In genomic region chr13:46420095-46420494, GRCm38 (mm10) we compare ENCODE assay signal across 10 mouse cellular contexts. TPM values are rescaled to one million over a fixed set of nuclear protein-coding genes. Genes with fewer than 3 reads are reported as not detected.
DNase-seq lines count a peak whose midpoint lies in the region; ATAC-seq and TF ChIP-seq lines count a peak whose summit lies in the region.
"Had no signal": no experiment of that assay in that cellular context is flagged by ENCODE, and none has a peak within 500 bp of the region (broad histone marks: within the 10 kb centered on the region; RNA-seq: fewer than 3 reads in every experiment).

No protein-coding gene starts in this region.

- TF ChIP-seq EP300 in lung, postnatal 0 days (IDR thresholded peaks at IDR 0.05) = no peak

- 21% methylated on average over 3 of the region's 3 CpGs for WGBS in lung, postnatal 0 days
- WGBS in forebrain, embryonic 15.5 days = 0% methylated on average over 3 of the region's 3 CpGs
- WGBS in intestine, postnatal 0 days = 26% methylated on average over 3 of the region's 3 CpGs
- 17% methylated on average over 3 of the region's 3 CpGs for WGBS in stomach, embryonic 14.5 days
- 25% methylated on average over 3 of the region's 3 CpGs for WGBS in liver, embryonic 12.5 days (ENCODE audit: insufficient replicate concordance)

- no peaks in the 10 kb centered on the region for H3K27me3 ChIP-seq in lung, postnatal 0 days (replicated peaks; ENCODE audit: insufficient read depth, low read length)
- no peaks in the 10 kb centered on the region for H3K27me3 ChIP-seq in forebrain, embryonic 15.5 days
- peaks cover 28% of the 10 kb centered on the region for H3K27me3 ChIP-seq in intestine, postnatal 0 days (replicated peaks; ENCODE audit: control insufficient read depth, insufficient read depth, low read length)
- no peaks in the 10 kb centered on the region for H3K27me3 ChIP-seq in stomach, embryonic 14.5 days (ENCODE audit: control insufficient read depth, insufficient read depth, low read length)
- peaks cover 42% of the 10 kb centered on the region for H3K27me3 ChIP-seq in liver, embryonic 12.5 days (replicated peaks)

- H3K4me1 ChIP-seq in lung, postnatal 0 days (ENCODE audit: insufficient read depth, low read depth, low read length) = no peaks in the 10 kb centered on the region
- peaks cover 11% of the 10 kb centered on the region; the same call in 1 of the 2 replicates for H3K4me1 ChIP-seq in forebrain, embryonic 15.5 days
- H3K4me1 ChIP-seq in intestine, postnatal 0 days (replicated peaks; ENCODE audit: control insufficient read depth, insufficient read depth, low read length) = no peaks in the 10 kb centered on the region
- no peaks in the 10 kb centered on the region for H3K4me1 ChIP-seq in stomach, embryonic 14.5 days (ENCODE audit: control insufficient read depth, insufficient read depth, low read length)
- no peaks in the 10 kb centered on the region for H3K4me1 ChIP-seq in liver, embryonic 12.5 days

- no peaks in the 10 kb centered on the region for H3K36me3 ChIP-seq in lung, postnatal 0 days (ENCODE audit: insufficient read depth, low read length)
- H3K36me3 ChIP-seq in forebrain, embryonic 15.5 days = no peaks in the 10 kb centered on the region
- no peaks in the 10 kb centered on the region for H3K36me3 ChIP-seq in intestine, postnatal 0 days (ENCODE audit: control insufficient read depth, insufficient read depth)
- H3K36me3 ChIP-seq in stomach, embryonic 14.5 days (ENCODE audit: control insufficient read depth, insufficient read depth, low read length) = no peaks in the 10 kb centered on the region
- no peaks in the 10 kb centered on the region for H3K36me3 ChIP-seq in liver, embryonic 12.5 days

- no peak for TF ChIP-seq CTCF in lung, postnatal 0 days (IDR thresholded peaks at IDR 0.05)
- no peak for TF ChIP-seq CTCF in intestine, postnatal 0 days (IDR thresholded peaks at IDR 0.05; ENCODE audit: low read depth)

- H3K4me2 ChIP-seq in lung, postnatal 0 days (replicated peaks; ENCODE audit: low read depth, low read length) = peak overlapping the region; percentile 17; the same call in 1 of the 2 replicates
- peak overlapping the region; percentile 99 for H3K4me2 ChIP-seq in forebrain, embryonic 15.5 days (replicated peaks)
- H3K4me2 ChIP-seq in intestine, postnatal 0 days (replicated peaks; ENCODE audit: low read depth) = peak overlapping the region; percentile 22
- peak overlapping the region; percentile 97; the same call in 1 of the 2 replicates for H3K4me2 ChIP-seq in stomach, embryonic 14.5 days (replicated peaks; ENCODE audit: low read depth, low read length)
- no peak overlapping the region for H3K4me2 ChIP-seq in liver, embryonic 12.5 days

- peak overlapping the region; percentile 14; the same call in 1 of the 2 replicates for H3K4me3 ChIP-seq in lung, postnatal 0 days (ENCODE audit: low read depth, low read length)
- H3K4me3 ChIP-seq in forebrain, embryonic 15.5 days = peak overlapping the region; percentile 74
- peak overlapping the region; percentile 52 for H3K4me3 ChIP-seq in intestine, postnatal 0 days (ENCODE audit: low read depth, low read length)
- H3K4me3 ChIP-seq in stomach, embryonic 14.5 days (ENCODE audit: low read depth, low read length) = peak overlapping the region; percentile 50; the same call in 1 of the 2 replicates
- H3K4me3 ChIP-seq in liver, embryonic 12.5 days = no peak overlapping the region
- H3K4me3 ChIP-seq: erythroblast, embryonic 14.5 days had no signal

- no peak overlapping the region for H3K27ac ChIP-seq in lung, postnatal 0 days (ENCODE audit: low read length)
- peak overlapping the region; percentile 74 for H3K27ac ChIP-seq in forebrain, embryonic 15.5 days (replicated peaks)
- no peak overlapping the region for H3K27ac ChIP-seq in intestine, postnatal 0 days (ENCODE audit: low read depth, low read length)
- H3K27ac ChIP-seq in stomach, embryonic 14.5 days (ENCODE audit: low read length) = no peak overlapping the region
- no peak overlapping the region for H3K27ac ChIP-seq in liver, embryonic 12.5 days

- H3K9ac ChIP-seq in lung, postnatal 0 days (replicated peaks; ENCODE audit: low read depth) = no peak overlapping the region
- peak overlapping the region; percentile 76 for H3K9ac ChIP-seq in forebrain, embryonic 15.5 days (replicated peaks)
- H3K9ac ChIP-seq in intestine, postnatal 0 days (ENCODE audit: low read depth, low read length) = no peak overlapping the region
- no peak overlapping the region for H3K9ac ChIP-seq in stomach, embryonic 14.5 days (replicated peaks; ENCODE audit: low read depth, low read length)
- H3K9ac ChIP-seq in liver, embryonic 12.5 days = no peak overlapping the region

- H3K9me3 ChIP-seq in lung, postnatal 0 days (ENCODE audit: low read length) = no peaks in the 10 kb centered on the region
- H3K9me3 ChIP-seq in forebrain, embryonic 15.5 days = no peaks in the 10 kb centered on the region
- no peaks in the 10 kb centered on the region for H3K9me3 ChIP-seq in intestine, postnatal 0 days (ENCODE audit: control insufficient read depth)
- no peaks in the 10 kb centered on the region for H3K9me3 ChIP-seq in stomach, embryonic 14.5 days (ENCODE audit: control insufficient read depth, low read depth, low read length)
- H3K9me3 ChIP-seq in liver, embryonic 12.5 days (replicated peaks) = no peaks in the 10 kb centered on the region

- no peak for ATAC-seq in lung, postnatal 0 days
- ATAC-seq in forebrain, embryonic 15.5 days (replicated peaks) = no peak
- no peak for ATAC-seq in intestine, postnatal 0 days
- no peak for ATAC-seq in stomach, embryonic 14.5 days (ENCODE audit: insufficient number of reproducible peaks, insufficient read depth, low FRiP score, low read depth)
- no peak for ATAC-seq in megakaryocyte-erythroid progenitor cell, adult 5-6 weeks (replicated peaks; ENCODE audit: low FRiP score, low TSS enrichment, poor library complexity, severe bottlenecking)
- ATAC-seq in liver, embryonic 12.5 days = no peak

- no peak for DNase-seq in lung, postnatal 0 days (ENCODE audit: low spot score)
- no peak for DNase-seq in lung, postnatal 14 days
- no peak for DNase-seq in Muller cell, postnatal 12 days (ENCODE audit: inconsistent ontology term)
- DNase-seq: kidney, postnatal 4 days had no signal

RNA-seq across cellular contexts. Expression of gene Rbm24, which starts 1.9 kb away (rescaled TPM):
- 2.5 and 2.9 TPM in 2 replicates for polyA plus RNA-seq in lung, postnatal 0 days (2015; fragmentation: Nextera tagmentation; extraction: Ambion mirVana)
- 9.4 and 9.7 TPM in 2 replicates for polyA plus RNA-seq in forebrain, embryonic 15.5 days (2015; fragmentation: Nextera tagmentation; extraction: Ambion mirVana)
- polyA plus RNA-seq in intestine, postnatal 0 days (2015; fragmentation: Nextera tagmentation; extraction: Ambion mirVana) = 2.8 and 3.3 TPM in 2 replicates
- polyA plus RNA-seq in stomach, embryonic 14.5 days (2014; fragmentation: Nextera tagmentation; extraction: Ambion mirVana) = 1.4 TPM in 2 replicates
- total RNA-seq in megakaryocyte-erythroid progenitor cell, adult 5-6 weeks (2014; fragmentation: Nextera tagmentation) = not detected in 2 replicates
- not detected in 2 replicates for total RNA-seq in megakaryocyte-erythroid progenitor cell, adult 5-6 weeks (2017)
- 0.13 and 0.63 TPM in 2 replicates for polyA plus RNA-seq in liver, embryonic 12.5 days (2016; fragmentation: Nextera tagmentation; extraction: Ambion mirVana)
- polyA plus RNA-seq: erythroblast, embryonic 14.5 days had no signal
